Mouse (Mus musculus): ENCODE data around the gene Ift81. TPM values are rescaled to one million over a fixed set of nuclear protein-coding genes. Genes with fewer than 3 reads are reported as not detected.

The Ift81 gene
- polyA plus RNA-seq, 1 experiment from 2014 or later: 62.0 TPM

- WGBS: 98% methylated on average over 5 of the region's 5 CpGs
- Histone ChIP-seq H3K4me3 (no peak overlapping the region), H3K9me3 (replicated peaks) (no peaks in the 10 kb centered on the region), H3K27ac (no peak overlapping the region), H3K9ac (no peak overlapping the region), H3K36me3 (peaks cover 19% of the 10 kb centered on the region; the same call in 1 of the 2 replicates), H3K27me3 (no peaks in the 10 kb centered on the region), H3K4me2 (replicated peaks) (no peak overlapping the region), H3K4me1 (no peaks in the 10 kb centered on the region)
- ATAC-seq (ENCODE audit: low FRiP score): no peak
These were observed 76.7 kb downstream of the Ift81 start for GRCm38 (mm10) chr5:122537654-122538053.

- WGBS: 87% methylated on average over 8 of the region's 8 CpGs
- Histone ChIP-seq H3K9ac (no peak overlapping the region), H3K4me2 (replicated peaks) (no peak overlapping the region), H3K9me3 (replicated peaks) (no peaks in the 10 kb centered on the region), H3K27ac (no peak overlapping the region), H3K36me3 (0 out of 2 replicates have a peak, but pooled peaks cover 5% of the 10 kb centered on the region), H3K4me3 (no peak overlapping the region), H3K27me3 (no peaks in the 10 kb centered on the region), H3K4me1 (peaks cover 4% of the 10 kb centered on the region; the same call in 1 of the 2 replicates)
- no peak for ATAC-seq (ENCODE audit: low FRiP score)
These were observed 80.4 kb downstream of the Ift81 start for GRCm38 (mm10) chr5:122533884-122534283.

GRCm38 (mm10) chr5:122529913-122530604, 84.3 kb downstream of the Ift81 start:
- Histone ChIP-seq H3K4me2 (replicated peaks) (no peak overlapping the region), H3K27ac (no peak overlapping the region), H3K9me3 (replicated peaks) (no peaks in the 10 kb centered on the region), H3K27me3 (no peaks in the 10 kb centered on the region), H3K4me3 (no peak overlapping the region), H3K9ac (no peak overlapping the region), H3K36me3 (no peaks in the 10 kb centered on the region), H3K4me1 (peaks cover 9% of the 10 kb centered on the region)
- no peak for ATAC-seq (ENCODE audit: low FRiP score)
- 83% methylated on average over 9 of the region's 9 CpGs for WGBS

- WGBS: 49% methylated on average over 3 of the region's 3 CpGs
- Histone ChIP-seq H3K4me1 (peaks cover 9% of the 10 kb centered on the region), H3K27ac (0 out of 2 replicates have a peak overlapping the region, but pooled peaks have one; percentile 3)
These were observed 85.0 kb downstream of the Ift81 start for GRCm38 (mm10) chr5:122529316-122529715.

GRCm38 (mm10) chr5:122528591-122528990, 85.7 kb downstream of the Ift81 start:
- Histone ChIP-seq H3K27ac (no peak overlapping the region), H3K4me1 (peaks cover 9% of the 10 kb centered on the region), H3K4me2 (replicated peaks) (no peak overlapping the region)

More at GRCm38 (mm10) chr5:122529316-122529715, 85.0 kb downstream of the Ift81 start:
- no peak for ATAC-seq (ENCODE audit: low FRiP score)
- Histone ChIP-seq H3K27me3 (no peaks in the 10 kb centered on the region), H3K9ac (no peak overlapping the region), H3K4me3 (no peak overlapping the region), H3K4me2 (replicated peaks) (no peak overlapping the region), H3K36me3 (no peaks in the 10 kb centered on the region), H3K9me3 (replicated peaks) (no peaks in the 10 kb centered on the region)

GRCm38 (mm10) chr5:122527761-122528160, 86.6 kb downstream of the Ift81 start:
- H3K4me3 ChIP-seq: no peak overlapping the region
- no peaks in the 10 kb centered on the region for H3K27me3 ChIP-seq
- H3K27ac ChIP-seq: no peak overlapping the region
- 58% methylated on average over 11 of the region's 11 CpGs for WGBS
- no peaks in the 10 kb centered on the region for H3K9me3 ChIP-seq (replicated peaks)
- no peak overlapping the region for H3K9ac ChIP-seq
- no peak for ATAC-seq (ENCODE audit: low FRiP score)
- H3K36me3 ChIP-seq: no peaks in the 10 kb centered on the region
- no peak overlapping the region for H3K4me2 ChIP-seq (replicated peaks)
- H3K4me1 ChIP-seq: peaks cover 9% of the 10 kb centered on the region

More at GRCm38 (mm10) chr5:122528591-122528990, 85.7 kb downstream of the Ift81 start:
- no peak for ATAC-seq (ENCODE audit: low FRiP score)
- 64% methylated on average over 3 of the region's 3 CpGs for WGBS
- Histone ChIP-seq H3K4me3 (no peak overlapping the region), H3K9me3 (replicated peaks) (no peaks in the 10 kb centered on the region), H3K27me3 (no peaks in the 10 kb centered on the region), H3K9ac (no peak overlapping the region), H3K36me3 (no peaks in the 10 kb centered on the region)

- ATAC-seq (ENCODE audit: low FRiP score): no peak
These were observed 87.2 kb downstream of the Ift81 start for GRCm38 (mm10) chr5:122526878-122527730.

GRCm38 (mm10) chr5:122526405-122526804, 87.9 kb downstream of the Ift81 start:
- Histone ChIP-seq H3K9me3 (replicated peaks) (no peaks in the 10 kb centered on the region), H3K36me3 (no peaks in the 10 kb centered on the region), H3K9ac (no peak overlapping the region), H3K4me2 (replicated peaks) (no peak overlapping the region), H3K27ac (no peak overlapping the region), H3K27me3 (no peaks in the 10 kb centered on the region), H3K4me3 (no peak overlapping the region), H3K4me1 (peaks cover 9% of the 10 kb centered on the region)
- no peak for ATAC-seq (ENCODE audit: low FRiP score)
- WGBS: 95% methylated on average over 9 of the region's 9 CpGs

More at GRCm38 (mm10) chr5:122526878-122527730, 87.2 kb downstream of the Ift81 start:
- no peak overlapping the region for H3K4me2 ChIP-seq (replicated peaks)
- H3K9me3 ChIP-seq (replicated peaks): no peaks in the 10 kb centered on the region
- H3K27me3 ChIP-seq: no peaks in the 10 kb centered on the region
- no peak overlapping the region for H3K4me3 ChIP-seq
- WGBS: 63% methylated on average over 15 of the region's 15 CpGs
- H3K9ac ChIP-seq: no peak overlapping the region
- peaks cover 9% of the 10 kb centered on the region for H3K4me1 ChIP-seq
- no peaks in the 10 kb centered on the region for H3K36me3 ChIP-seq
- no peak overlapping the region for H3K27ac ChIP-seq

- H3K36me3 ChIP-seq: no peaks in the 10 kb centered on the region
- ATAC-seq (ENCODE audit: low FRiP score): no peak
- no peak overlapping the region for H3K9ac ChIP-seq
- no peak overlapping the region for H3K27ac ChIP-seq
- WGBS: 86% methylated on average over 14 of the region's 14 CpGs
- no peak overlapping the region for H3K4me3 ChIP-seq
- no peak overlapping the region for H3K4me2 ChIP-seq (replicated peaks)
- peaks cover 9% of the 10 kb centered on the region for H3K4me1 ChIP-seq
- H3K27me3 ChIP-seq: no peaks in the 10 kb centered on the region
- no peaks in the 10 kb centered on the region for H3K9me3 ChIP-seq (replicated peaks)
These were observed 88.9 kb downstream of the Ift81 start for GRCm38 (mm10) chr5:122525238-122525931.

GRCm38 (mm10) chr5:122524854-122525237, 89.5 kb downstream of the Ift81 start:
- Histone ChIP-seq H3K27ac (no peak overlapping the region), H3K36me3 (no peaks in the 10 kb centered on the region), H3K4me3 (no peak overlapping the region), H3K9me3 (replicated peaks) (no peaks in the 10 kb centered on the region), H3K4me2 (replicated peaks) (no peak overlapping the region), H3K4me1 (peaks cover 5% of the 10 kb centered on the region), H3K27me3 (no peaks in the 10 kb centered on the region), H3K9ac (no peak overlapping the region)
- WGBS: 81% methylated on average over 4 of the region's 4 CpGs
- no peak for ATAC-seq (ENCODE audit: low FRiP score)

- H3K4me3 ChIP-seq: no peak overlapping the region
- no peak for ATAC-seq (ENCODE audit: low FRiP score)
- H3K4me2 ChIP-seq (replicated peaks): no peak overlapping the region
- H3K9me3 ChIP-seq (replicated peaks): no peaks in the 10 kb centered on the region
- H3K4me1 ChIP-seq: peaks cover 5% of the 10 kb centered on the region
- WGBS: 73% methylated on average over 3 of the region's 3 CpGs
- H3K9ac ChIP-seq: no peak overlapping the region
- no peak overlapping the region for H3K27ac ChIP-seq
- H3K27me3 ChIP-seq: no peaks in the 10 kb centered on the region
- no peaks in the 10 kb centered on the region for H3K36me3 ChIP-seq
These were observed 90.1 kb downstream of the Ift81 start for GRCm38 (mm10) chr5:122524244-122524643.

GRCm38 (mm10) chr5:122521130-122521473, 93.2 kb downstream of the Ift81 start:
- Histone ChIP-seq H3K27ac (no peak overlapping the region), H3K4me1 (peaks cover 9% of the 10 kb centered on the region), H3K4me3 (no peak overlapping the region), H3K27me3 (no peaks in the 10 kb centered on the region), H3K36me3 (no peaks in the 10 kb centered on the region), H3K9ac (no peak overlapping the region), H3K9me3 (replicated peaks) (no peaks in the 10 kb centered on the region), H3K4me2 (replicated peaks) (no peak overlapping the region)
- WGBS: 63% methylated on average over 3 of the region's 3 CpGs
- ATAC-seq (ENCODE audit: low FRiP score): no peak

Data from hindbrain, embryonic 12.5 days (tissue).